Mouse (Mus musculus): Measurements from ENCODE around the gene Gm1553.

The Gm1553 gene

DNA sequence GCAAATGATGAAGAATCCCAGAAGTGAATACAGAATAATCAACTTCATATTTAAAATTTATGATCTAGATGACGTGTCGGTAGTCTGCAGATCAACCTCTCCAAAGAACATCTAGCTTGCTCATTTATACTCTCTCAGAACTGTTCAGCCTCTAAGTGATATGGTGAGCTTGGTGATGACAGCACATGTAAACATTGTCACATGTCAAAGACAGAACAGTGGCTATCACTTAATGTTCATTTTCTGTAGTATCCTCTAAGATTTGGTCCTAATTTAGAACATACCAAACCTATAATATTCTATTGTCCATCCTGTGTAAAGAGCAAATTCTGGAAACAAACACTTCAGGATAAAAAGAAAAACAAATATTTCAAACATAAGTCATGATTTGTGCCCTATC lies at the start of gene Gm1553:
Gm1553 (minus strand) TSS at position 101 of the 400 bp plus-strand sequence.
- DNase-seq, result no peak
